Mouse (Mus musculus): Measurements from ENCODE around the gene S1pr4.
A peak's percentile ranks its signal among the peaks of the same experiment; 100 is the strongest.

- TF ChIP-seq CTCF (IDR thresholded peaks at IDR 0.05; ENCODE audit: extremely low read depth, insufficient read length, insufficient replicate concordance, low read depth, low read length) (peak; percentile 73), POLR2A (IDR thresholded peaks at IDR 0.05; ENCODE audit: low read depth, low read length) (no peak)
Observed at GRCm38 (mm10) chr10:81482533-81482889, 17.4 kb downstream of the S1pr4 start, which contains the start of gene Celf5.
